Mouse (Mus musculus) frontal cortex, postnatal 10 days (tissue): ENCODE results near the gene B4galt7.
A peak's percentile ranks its signal among the peaks of the same experiment; 100 is the strongest.
"Not testable (repeated sequence)": the region's sequence is repeated elsewhere in the genome, so short reads cannot be mapped to it uniquely, and the experiment has no call there.

ENCODE experiments used
- DNase-seq, 2 experiments: peaks; one replicate each; pipeline ENCODE4 v3.0.0; 2022; ENCODE audit warnings: low spot score in 2 of 2, mixed read lengths in 1 of 2

The B4galt7 gene

DNA sequence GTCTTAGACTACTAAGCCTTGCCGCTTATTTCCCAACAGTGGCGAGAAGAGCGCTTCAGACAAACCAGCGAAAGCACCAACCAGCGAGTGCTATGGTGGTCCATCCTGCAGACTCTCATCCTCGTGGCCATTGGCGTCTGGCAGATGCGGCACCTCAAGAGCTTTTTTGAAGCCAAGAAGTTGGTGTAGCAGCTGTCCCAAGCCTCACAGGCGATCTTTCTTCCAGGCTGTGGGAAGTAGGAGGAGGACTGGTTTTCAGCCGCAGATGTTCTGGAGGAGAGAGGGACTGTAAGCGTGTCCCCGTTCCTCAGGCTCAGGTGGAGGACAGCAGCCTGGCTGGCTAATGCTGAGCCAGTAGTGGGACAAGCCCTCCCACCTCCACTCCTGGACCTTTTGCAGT, 2.9 kb upstream of the B4galt7 start:
- DNase-seq, result no peak

DNA sequence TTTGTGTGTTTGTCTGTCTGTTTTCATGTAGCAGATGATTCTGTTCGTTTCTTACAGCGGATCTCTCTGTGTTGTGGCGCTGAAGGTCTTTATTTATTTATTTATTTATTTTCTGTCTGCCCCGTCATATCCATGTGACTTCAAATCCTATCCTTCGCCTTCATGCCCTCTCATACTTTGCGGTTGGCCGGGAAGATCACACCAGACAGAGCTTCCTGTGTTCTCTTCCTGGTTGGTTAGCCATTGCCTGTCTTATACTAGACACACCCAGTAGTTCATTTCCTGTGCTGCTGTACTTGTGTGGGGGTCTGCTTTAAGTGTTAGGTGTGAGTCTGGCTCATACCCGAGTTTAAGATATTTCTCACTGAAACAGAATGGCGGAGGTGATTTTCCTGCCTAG, 961 bp downstream of the B4galt7 start:
- DNase-seq, result no peak

DNA sequence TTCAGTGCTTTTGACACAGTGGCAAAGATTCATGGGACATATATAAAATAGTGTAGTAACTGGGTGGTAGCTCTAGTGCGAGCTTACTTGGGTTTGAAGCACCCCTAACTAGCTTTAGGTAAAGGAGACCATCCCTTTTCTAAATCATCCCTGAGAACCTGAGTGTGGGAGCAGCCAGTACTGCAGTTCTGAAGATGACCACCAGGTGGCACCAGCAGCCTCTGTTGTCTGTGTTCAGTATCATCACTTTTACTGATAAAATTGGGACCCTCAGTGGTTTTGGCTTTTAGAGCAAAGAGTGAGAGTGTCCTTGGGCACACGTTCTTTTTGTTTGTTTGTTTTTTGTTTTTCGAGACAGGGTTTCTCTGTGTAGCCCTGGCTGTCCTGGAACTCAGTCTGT, 1.9 kb downstream of the B4galt7 start:
- DNase-seq, result peak; percentile 60 to 80

DNA sequence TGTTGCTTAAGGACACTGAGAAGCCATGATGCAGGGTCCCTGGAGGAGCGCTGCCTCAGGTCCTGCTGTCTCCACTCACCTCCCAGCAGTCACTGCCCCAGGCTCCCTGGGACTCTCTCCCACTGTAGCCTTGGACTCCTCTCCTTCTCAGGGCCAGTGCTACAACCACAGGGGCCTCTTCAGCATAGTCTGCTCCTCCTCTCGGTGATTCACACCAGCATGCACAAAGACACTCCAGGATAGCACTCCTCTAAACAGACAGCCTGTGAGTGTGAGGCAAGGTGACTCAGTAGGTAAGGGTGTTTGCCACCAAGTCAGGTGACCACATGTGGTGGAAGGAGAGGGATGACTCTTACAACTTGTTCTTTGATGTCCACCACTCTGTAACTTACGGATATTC, 4.9 kb downstream of the B4galt7 start:
- no peak for DNase-seq

DNA sequence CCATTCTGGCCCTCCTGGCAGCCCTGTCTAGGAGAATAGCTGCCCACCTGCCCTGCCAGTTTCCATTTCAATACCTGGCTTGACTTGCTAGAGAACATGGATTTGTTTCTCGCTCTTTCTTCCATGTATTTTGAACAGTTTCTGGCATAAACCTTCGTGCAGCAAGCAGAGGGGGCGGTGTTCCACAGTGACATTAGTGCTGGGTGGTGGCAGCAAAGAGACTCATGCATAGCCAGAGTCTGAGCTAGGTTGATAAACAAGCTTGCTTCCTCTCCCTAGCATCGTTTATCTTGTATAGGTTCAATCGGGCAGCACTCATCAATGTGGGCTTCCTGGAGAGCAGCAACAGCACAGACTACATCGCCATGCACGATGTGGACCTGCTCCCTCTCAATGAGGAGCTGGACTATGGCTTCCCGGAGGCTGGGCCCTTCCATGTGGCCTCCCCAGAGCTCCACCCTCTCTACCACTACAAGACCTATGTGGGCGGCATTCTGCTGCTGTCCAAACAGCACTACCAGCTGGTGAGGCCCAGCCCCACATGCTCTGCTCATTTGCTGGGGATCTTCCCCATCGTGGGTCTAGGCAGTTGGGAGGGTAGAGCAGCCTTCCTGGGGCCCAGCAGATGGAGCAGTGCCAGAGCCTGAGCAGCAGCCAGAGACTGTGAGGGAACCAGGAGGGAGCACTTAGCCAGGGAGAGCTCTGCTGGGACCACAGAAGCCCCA, 7.4 kb downstream of the B4galt7 start:
- DNase-seq, result no peak

DNA sequence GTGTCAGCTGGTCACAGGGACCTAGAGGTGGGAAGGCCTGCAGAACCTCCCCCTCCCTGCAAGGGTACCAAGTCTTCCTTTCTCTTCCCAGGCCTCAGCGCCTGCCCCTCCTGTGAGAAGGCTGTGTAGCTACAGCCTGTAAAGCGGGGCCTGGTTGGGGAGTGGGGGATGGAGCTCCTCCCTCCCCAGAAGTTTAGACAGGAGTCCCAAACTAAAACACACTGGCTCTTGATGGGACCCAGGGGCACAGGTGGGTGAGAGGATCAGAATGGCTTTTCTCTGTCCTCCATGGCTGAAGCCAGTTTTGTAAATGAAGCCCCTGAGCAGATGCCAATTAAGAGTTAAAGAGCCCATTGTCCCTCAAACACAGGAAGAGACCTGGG, 7.9 kb downstream of the B4galt7 start:
- DNase-seq, result no peak

DNA sequence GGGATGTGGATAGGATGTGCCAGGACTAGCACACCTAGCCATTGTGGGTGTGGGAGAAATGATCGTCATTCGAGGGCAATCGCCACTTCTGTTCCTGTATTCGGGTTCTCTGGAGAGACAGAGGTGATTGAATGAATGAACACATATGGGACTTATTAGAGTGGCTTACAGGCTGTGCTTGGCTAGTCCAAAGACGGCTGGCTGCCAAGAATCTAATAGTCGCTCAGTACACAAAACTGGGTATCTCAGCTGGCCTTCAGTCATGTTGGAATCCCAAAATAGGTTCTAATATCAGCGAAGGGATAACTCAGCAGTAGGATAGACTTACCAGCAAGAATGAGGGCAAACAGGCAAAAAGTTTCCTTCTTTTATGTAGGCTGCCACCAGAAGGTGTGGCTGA, 12.3 kb downstream of the B4galt7 start:
- no peak for DNase-seq

DNA sequence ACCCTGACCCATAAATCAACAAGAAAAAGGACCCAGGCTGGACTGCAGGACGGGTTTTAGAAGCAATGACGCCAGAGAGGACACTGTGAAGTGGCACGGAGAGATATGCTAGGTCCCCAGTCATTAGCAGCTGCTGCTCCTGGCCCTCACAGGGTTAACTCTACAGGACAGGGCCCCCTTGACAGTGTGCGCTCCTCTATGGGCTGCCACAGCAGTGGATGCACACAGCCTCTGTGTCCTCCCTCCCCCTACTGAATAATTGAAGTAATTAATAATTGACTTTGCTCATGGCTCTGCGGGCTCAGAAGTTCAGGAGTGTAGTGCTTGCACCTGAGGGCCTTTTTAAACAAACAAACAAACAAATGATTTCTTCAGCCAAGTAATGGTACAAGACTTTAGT, 13.8 kb downstream of the B4galt7 start:
- no peak for DNase-seq

DNA sequence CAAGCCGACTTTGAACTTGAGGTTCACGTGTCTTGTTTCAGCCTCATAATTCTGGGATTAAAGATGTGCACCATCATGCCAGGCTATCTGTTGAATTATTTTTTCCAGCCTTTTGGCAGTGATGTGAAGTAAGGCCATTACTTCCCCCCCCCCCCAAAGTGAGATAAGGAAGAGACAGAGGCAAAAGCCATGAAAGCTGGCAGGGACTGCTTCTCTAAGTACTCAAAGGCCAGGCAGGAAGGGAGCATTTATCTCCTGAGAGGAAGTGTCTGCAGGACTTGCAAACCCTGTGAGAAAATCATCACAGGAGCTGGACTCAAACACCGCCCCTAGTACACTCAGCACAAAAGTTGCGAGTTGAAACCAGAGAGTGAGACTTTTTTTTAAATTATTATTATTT, 19.6 kb downstream of the B4galt7 start:
- no peak for DNase-seq

DNA sequence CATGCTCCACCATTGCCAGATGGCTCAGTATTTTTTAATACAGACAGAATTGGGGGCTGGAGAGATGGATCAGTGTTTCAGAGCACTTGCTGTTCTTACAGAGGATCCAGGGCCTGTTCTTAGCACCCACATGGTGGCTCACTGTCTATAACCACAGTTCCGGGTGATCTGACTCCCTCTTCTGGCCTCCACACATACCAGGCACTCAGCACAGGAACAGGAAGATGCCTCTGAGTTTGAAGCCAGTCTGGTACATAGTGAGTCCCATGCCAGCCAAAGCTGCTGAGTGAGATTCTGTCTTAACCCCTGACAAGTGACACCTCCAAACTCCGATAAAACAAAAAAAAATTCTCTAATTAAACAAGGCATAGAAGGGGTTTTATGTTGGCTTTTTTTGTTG, 20.6 kb downstream of the B4galt7 start:
- DNase-seq, result no peak

DNA sequence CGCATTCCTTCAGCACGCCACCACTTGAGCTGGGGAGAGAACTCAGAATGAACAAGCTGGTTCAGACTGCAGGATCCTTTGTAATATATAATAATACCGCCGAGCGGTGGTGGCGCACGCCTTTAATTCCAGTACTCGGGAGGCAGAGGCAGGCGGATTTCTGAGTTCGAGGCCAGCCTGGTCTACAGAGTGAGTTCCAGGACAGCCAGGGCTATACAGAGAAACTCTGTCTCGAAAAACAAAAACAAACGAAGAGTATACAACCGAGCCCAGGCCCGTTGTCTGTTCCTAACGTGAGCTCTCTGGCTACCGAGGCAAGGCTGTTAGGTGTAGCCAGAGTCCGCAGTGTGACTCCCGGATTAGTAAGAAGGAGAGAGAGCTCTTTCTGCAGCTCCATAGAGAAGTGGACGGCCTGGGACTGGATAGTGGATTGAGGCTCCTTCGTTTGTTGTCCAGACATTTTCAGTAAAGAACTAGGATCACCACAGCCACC, 22.5 kb downstream of the B4galt7 start:
- DNase-seq, result not testable (repeated sequence)

DNA sequence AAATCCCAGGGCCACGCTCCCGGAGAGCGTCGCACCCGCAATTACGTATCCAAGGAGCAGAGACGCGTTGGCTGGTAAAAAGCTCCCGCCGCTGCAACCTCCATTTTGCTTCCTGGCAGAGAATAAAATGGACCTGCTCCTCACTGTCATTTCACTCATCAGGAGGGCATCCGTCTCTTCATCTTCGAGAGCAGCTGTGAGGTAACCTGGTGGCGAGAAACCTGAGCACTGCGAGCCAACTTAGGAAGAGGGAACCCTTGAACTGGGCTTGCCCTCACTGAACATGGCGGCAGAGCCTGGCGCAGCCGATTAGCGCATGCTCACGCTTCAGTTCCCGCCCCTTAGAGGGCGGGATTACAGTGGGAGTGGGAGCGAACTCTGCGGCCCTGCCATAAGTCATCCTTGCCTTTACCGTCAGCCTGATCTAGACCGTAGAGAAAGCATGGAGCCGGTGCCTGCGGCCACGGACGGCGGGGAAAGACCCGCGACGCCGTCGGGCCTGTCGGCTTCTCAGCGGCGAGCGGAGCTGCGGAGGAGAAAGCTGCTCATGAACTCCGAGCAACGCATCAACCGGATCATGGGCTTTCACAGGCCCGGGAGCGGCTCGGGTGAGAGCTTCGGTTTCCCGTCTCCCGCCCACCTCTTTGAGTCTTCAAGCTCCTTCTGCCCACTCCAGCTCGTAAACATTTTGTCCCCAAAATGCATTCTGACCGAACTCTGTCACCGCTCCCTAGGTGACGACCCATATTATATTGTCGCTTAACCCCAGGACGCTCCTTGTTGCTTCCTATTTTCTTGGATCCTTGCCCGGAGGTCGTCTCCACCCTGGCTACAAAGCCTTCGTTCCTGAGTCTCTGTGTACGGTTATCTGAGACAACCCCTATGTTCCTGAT, 23.2 kb downstream of the B4galt7 start, which contains the start of gene Caml:
Gene Caml, plus strand, starts transcription at position 357 of the 893 bp plus-strand sequence.
- DNase-seq, result peak; percentile 77 to 85

DNA sequence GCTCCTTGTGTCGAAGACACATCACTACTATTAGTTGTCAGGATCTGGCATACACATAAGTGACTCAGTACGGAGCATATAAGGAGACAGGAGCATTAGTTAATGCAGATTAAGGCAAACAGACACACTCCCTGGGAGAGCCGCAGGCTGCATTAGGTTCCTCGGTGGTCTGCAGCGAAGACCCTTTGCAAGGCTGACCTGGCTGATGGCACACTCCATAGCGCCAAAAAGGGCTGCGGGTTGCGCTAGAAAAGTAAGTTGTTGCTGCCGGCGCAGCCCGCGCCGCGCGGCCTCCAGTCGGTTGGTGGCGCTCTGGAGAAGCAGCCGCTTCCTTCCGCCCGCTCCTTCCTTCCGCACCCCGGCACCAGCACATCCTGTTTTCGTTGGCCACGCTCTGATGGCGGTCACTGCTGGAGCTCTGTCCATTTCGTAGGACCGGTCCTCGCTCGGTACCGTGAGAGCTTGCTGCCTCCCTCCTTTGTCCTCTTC, 35.0 kb downstream of the B4galt7 start, which contains the start of gene Ddx46:
Gene Ddx46, plus strand, starts transcription at position 389 of the 489 bp plus-strand sequence.
- peak; percentile 70 to 87 for DNase-seq

DNA sequence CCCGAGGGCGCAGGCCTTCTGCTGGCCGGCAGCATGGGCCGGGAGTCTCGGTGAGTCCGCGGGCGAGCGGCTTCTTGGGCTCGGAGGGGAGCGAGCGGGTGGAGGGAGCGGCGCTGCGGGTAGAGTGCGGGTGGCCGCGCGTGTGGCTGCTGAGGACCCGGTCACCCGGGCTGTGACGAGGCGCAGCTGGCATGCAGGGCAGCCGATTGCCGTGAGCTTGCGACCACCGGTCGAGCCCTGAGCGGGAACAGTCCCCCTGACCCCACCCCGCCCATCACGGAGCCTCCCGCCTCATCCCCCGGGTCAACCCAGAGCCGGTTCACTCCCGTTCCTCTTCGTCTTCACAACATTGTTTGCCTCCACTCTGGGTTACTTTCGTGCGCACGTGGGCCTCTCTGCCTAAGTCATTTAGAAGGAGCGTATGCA, 35.5 kb downstream of the B4galt7 start:
- no peak for DNase-seq

DNA sequence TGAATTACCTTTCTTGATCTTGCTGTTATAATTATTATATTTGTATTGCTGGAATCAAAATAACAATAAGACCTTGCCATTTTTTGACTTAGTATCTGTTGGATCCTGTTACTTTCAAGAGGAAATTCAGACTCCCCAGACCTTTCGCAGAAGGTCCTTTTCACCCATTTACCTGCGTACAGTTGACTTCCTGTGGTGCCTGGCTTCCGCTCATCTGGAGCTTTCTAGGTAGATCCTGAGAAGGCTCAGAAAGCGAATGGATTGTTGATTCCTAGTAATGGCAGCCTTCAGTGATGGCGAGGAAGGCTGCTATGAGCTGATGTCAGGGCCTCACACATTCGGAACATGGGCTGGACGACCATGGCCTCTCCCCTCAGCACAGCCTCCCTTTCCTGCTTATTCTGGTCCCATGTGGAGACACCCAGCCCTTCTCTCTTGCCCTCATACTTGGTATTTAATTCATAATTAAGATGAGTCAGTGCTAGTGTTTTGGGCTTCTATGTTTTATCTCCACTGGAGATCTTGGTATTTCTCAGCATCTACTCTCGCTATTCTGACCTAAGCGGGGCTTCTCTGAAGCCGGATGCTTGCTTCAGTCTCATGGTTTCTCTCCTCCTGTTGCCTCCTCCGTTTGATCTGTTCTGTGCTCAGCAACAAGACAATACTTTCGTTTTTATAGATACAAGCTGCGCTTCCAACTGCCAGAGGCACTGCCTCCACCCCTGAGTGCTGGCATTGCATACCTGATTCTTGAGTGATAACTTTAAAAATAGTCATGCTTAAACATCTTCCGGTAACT, 36.7 kb downstream of the B4galt7 start:
- DNase-seq, result no peak

DNA sequence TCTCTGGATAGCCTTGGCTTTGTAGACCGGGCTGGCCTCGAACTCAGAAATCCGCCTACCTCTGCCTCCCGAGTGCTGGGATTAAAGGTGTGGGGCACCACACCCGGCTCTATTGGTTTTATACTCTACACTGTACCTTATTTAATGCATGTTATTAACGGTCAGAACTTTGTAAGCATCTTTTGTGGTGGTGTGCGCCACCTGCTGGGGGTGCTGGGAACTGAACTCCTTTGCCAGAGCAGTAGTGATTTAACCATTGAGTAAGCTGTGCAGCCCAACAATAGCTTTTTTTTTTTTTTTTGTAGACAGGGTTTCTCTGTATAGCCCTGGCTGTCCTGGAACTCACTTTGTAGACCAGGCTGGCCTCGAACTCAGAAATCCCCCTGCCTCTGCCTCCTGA, 40.8 kb downstream of the B4galt7 start:
- DNase-seq, result peak; percentile 43 to 68

DNA sequence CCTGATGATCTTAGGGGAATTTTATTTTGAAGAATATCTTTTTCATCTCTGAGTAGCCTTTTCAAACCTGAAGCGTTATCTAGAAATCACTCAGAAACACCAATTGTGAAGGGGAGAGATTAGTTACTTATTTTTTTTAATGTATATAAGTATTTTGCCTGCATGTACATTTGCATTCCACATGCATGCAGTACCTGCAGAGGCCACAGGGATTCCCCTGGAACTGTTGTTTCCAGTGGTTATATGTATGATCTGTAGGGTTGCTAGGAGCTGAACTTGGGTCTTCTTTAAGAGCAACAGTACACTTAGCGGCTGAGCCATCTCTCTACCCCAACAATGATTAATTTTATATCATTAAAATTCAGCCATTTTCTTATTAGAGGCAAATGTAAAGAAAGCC, 44.8 kb downstream of the B4galt7 start:
- DNase-seq, result no peak

DNA sequence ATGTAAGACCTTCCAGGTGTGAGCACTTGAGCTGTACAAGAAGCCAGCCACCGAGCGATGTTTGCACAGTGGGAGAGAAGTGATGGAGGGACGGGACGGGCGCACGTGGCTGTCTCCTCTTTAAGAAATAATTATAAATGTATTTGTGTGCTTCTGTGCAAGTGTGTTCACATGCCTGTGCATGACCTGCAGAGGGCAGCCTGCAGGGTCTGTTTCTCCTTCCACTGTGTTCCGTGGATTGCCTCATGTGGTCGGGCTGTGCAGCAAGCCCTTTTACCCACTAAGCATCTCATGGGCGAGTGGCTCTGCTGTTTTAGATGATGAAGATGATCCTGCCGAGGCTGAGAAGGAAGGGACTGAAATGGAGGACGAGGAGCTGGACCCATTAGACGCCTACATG, 50.4 kb downstream of the B4galt7 start:
- no peak for DNase-seq

DNA sequence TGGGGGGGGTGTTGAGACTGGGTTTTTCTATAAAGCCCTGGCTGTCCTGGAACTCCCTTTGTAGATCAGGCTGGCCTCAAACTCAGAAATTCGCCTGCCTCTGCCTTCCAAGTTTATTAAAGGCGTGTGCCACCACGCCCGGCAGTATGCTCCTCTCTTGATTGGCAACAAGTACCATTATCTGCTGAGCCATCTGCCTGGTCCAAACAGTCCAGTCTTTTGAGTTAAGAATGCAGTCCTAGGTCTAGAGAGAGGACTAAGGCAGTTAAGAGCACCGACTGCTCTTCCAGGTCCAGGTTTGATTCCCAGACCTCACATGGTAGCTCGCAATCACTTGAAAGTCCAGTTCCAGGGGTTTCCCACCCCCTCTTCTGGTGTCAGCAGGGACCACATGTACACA, 51.3 kb downstream of the B4galt7 start:
- no peak for DNase-seq
